Mouse (Mus musculus): ENCODE results near the gene Coa7.
A peak's percentile ranks its signal among the peaks of the same experiment; 100 is the strongest.
"Not testable (repeated sequence)": the region's sequence is repeated elsewhere in the genome, so short reads cannot be mapped to it uniquely, and the experiment has no call there.

The Coa7 gene

DNA sequence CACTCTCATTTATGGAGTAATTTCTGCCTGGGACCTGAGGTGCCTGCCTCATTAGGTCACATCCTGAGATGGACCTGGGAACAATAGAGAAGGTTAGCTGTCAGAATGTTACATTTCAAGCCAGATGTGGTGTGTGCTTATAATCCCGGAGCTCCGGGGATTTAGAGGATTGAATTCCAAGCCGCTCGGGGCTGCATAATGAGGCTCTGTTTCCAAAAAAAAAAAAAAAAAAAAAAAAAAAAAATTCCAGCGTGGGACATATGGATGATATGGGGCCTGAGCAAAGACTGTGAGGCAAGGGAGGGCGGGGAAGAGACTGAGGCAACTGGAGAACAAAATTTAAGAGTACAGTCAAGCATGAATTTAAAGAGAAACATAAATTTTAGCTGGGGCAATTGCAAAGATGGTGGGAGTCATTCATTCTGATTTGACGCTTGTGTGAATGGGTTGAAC lies 16.7 kb downstream of the Coa7 start:
- no peak for DNase-seq

DNA sequence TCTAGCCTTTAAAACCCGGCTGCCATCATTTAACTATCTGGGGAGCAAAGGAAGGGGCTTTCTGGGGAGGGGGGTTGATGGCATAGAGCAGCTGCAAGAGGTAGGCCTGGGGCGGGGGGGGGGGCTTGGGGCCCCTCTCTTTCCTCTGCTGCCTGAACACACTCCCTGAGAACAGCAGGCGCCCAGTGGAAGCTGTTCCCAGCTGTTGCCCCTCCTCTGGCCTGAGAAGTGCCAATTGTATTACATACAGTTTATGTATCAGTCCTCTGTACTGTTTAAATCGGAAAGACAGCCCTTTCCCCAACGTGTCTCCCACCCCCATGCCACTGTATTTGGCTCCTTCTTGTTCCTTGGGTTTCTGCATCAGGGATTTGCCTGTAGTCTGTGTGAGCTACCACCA lies 17.9 kb downstream of the Coa7 start:
- no peak for DNase-seq

DNA sequence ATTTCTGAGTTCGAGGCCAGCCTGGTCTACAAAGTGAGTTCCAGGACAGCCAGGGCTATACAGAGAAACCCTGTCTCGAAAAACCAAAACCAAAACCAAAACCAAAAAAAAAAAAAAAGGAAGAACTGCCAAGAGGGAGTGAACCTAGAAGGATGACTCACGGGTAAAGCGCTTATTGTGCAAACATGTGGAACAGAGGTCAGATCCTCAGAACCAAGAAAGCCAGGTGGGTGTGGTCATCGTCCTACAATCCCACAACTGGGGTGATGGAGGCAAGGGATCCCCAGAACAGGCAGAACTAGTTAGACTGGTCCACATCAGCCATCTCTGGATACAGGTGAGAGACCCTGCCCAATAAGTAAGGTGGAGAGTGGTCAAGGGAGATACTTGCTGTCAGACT lies 19.2 kb downstream of the Coa7 start:
- DNase-seq, result no peak

DNA sequence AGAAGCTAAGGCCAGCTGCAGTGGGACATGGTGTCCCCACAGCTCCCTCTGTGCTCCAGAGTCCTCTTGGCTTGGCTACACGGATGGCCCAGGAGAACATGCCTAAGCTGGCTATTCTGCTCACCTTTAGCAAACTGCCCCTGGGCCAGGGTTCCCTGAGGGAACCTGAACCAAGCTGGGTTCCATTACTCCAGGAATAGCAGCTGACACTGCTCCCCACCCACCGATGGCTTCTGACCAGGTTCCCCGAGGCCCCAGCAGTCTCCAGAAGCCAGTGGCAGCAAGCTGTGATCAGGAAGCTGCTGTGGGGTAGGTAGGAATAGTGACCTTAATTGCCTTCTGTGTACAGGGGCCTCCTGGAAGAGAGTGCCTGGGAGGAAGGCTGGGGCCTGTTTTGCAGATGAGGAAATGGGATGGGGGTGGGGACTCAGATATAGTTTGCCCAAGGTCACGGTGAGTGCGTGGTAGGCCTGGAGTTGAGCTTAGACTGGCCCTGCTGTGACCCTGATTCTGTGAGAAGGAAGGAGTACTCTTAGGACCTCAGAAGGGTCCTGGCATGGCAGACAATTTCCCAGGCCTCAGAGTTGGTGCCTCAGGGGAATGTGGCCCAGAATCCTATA lies 20.4 kb downstream of the Coa7 start:
- DNase-seq, result no peak

GRCm38 (mm10) chr4:108349064-108349463 lies 21.1 kb downstream of the Coa7 start:
- DNase-seq, result no peak

DNA sequence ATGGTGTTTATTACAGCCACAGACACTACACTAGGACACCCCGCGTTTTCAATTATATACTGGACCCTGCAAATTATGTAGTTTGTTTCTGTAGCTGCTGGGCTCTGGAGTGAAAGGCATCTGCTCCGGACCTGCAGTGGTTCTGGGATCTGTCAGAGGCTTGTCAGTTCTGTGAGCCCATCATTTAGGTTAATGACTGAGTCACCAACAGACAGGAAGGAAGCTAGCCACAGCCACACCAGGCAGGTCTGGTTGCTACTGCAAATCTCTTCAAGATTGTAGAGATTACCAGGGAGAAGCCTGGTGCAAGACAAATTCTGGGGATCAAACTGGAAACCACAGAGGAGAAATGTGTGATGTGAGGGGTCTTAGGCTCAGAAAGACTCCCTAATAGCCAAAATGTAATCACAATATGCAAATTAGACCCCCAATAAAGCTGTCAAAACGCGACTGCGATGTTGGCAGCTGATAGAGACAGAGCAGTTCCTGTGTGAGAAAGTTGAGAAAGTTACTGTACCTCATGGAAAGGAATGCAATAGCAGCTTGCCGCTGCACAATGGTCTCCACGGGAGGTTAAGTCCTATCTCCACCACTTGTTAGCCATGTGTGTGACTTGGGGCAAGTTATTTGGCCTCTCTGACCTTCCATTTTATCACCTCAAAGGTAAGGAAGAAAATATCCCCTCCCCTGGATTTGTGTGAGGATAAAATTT lies 22.1 kb downstream of the Coa7 start:
- no peak for DNase-seq

DNA sequence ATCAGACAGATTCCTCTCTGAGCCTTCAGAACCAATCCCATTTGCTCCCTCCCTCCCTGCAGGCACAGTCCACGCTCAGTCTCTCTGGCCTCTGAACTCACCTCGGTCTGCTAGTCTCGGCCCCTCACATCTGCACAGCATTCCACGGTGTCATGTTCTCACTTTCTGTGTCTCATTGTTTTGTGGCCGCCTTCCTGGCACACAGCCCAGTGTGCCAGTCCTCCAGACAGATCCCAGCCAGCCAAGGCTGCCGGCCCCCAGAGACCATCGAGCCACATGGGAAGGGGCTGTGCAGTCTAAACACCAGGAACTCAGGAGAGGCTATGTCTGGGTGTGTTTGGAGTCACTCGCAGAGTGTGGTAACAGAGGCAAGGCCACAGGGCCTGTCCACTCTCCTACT lies 22.9 kb downstream of the Coa7 start:
- DNase-seq, result peak; percentile 65

DNA sequence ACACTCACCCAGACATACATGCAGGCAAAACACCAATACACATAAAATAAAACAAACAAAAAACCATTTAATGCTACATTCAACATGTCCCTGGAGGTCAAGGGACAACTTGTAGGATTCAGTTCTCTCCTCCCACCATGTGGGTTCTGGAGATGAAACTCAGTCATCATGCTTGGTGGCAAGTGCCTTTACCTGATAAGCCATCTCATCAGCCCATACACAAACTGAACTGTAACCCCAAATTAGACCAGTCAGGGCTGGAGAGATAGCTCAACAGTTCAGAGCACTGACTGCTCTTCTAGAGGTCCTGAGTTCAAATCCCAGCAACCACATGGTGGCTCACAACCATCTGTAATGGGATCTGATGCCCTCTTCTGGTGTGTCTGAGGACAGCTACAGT lies 25.7 kb downstream of the Coa7 start:
- not testable (repeated sequence) for DNase-seq

GRCm38 (mm10) chr4:108357458-108357857 lies 29.5 kb downstream of the Coa7 start:
- no peak for DNase-seq

GRCm38 (mm10) chr4:108358498-108358897 lies 30.6 kb downstream of the Coa7 start:
- DNase-seq, result no peak

- peak; percentile 72 for DNase-seq
These were observed 32.5 kb downstream of the Coa7 start for GRCm38 (mm10) chr4:108360136-108361055.

GRCm38 (mm10) chr4:108362321-108363261 lies 34.7 kb downstream of the Coa7 start:
- DNase-seq, result peak; percentile 81

- no peak for DNase-seq
These were observed 35.6 kb downstream of the Coa7 start for GRCm38 (mm10) chr4:108363355-108364110.

DNA sequence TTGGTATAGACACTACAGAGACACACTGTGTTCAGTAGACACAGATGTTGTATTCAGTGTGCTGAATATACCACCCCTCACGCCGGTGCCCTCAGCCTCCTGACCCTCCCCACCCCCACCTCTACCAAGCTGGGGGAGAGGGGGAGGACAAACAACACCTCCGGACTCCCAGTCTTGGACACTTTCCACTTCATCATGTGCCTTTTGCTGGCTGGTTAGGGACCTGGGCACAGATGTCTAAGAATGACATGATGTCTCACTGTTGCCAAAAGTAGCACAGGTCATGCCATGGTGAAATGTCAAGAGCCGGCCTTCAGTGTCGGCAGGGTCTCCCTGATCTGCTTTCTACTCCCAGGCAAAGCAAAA lies 36.2 kb downstream of the Coa7 start:
- DNase-seq, result no peak

- peak; percentile 70 for DNase-seq
These were observed 41.3 kb downstream of the Coa7 start for GRCm38 (mm10) chr4:108369254-108369653.

GRCm38 (mm10) chr4:108370409-108370808 lies 42.5 kb downstream of the Coa7 start:
- DNase-seq, result no peak

DNA sequence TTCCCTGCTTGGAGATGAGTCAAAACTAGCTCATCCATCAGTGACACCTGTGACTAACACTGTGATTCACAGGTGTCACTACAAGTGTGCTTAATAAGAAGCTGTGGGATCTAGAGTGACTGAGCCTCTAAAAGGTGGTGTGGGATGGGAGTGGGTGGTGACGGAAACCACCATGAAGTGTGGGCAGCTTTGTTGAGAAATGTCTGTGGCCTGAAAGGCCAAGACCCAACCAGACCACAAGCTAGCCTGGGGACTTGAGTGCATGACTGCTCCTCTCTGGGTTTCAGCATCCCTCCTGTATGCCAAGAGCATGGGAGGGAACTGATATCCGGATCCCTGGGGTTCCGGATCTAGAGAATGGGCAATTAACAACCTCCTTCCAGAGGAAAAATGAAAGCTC lies 43.5 kb downstream of the Coa7 start:
- DNase-seq, result no peak

GRCm38 (mm10) chr4:108372166-108372565 lies 44.2 kb downstream of the Coa7 start:
- DNase-seq, result no peak

GRCm38 (mm10) chr4:108379476-108379875 lies 51.5 kb downstream of the Coa7 start:
- no peak for DNase-seq

GRCm38 (mm10) chr4:108380146-108380545 lies 52.2 kb downstream of the Coa7 start:
- DNase-seq, result no peak

- DNase-seq, result no peak
These were observed 55.3 kb downstream of the Coa7 start, which contains the start of gene Shisal2a for GRCm38 (mm10) chr4:108383183-108383714. Shisal2a (minus strand) TSS chr4:108383349.

Measured in kidney, postnatal 14 days (tissue).